Comparison of ENCODE assay signal across 7 mouse cellular contexts in genomic region chr1:109982064-109982808, GRCm38 (mm10). TPM values are rescaled to one million over a fixed set of nuclear protein-coding genes. Genes with fewer than 3 reads are reported as not detected.
A peak's percentile ranks its signal among the peaks of the same experiment; 100 is the strongest.
DNase-seq lines count a peak whose midpoint lies in the region; ATAC-seq and TF ChIP-seq lines count a peak whose summit lies in the region.

Gene Cdh7, plus strand, starts transcription at chr1:109982431.

- DNase-seq in R1 (ENCODE audit: low read depth, low spot score) = peak; percentile 60
- DNase-seq in layer of hippocampus, adult 8-10 months (ENCODE audit: low spot score in 2 of 2) = peak; percentile 29 to 31
- peak; percentile 82 for DNase-seq in midbrain, embryonic 10.5 days (ENCODE audit: low spot score)
- DNase-seq in stomach, postnatal 0 days (ENCODE audit: low spot score) = peak; percentile 13

- H3K9me3 ChIP-seq in ES-Bruce4 (replicated peaks; ENCODE audit: control insufficient read depth, insufficient read depth, low read length, poor library complexity, severe bottlenecking) = no peaks in the 10 kb centered on the region
- no peaks in the 10 kb centered on the region for H3K9me3 ChIP-seq in midbrain, embryonic 10.5 days (replicated peaks)
- no peaks in the 10 kb centered on the region for H3K9me3 ChIP-seq in stomach, postnatal 0 days (ENCODE audit: control insufficient read depth, low read length)

- WGBS in midbrain, embryonic 10.5 days = 2% methylated on average over 35 of the region's 35 CpGs
- WGBS in stomach, postnatal 0 days = under 1% methylated on average over 35 of the region's 35 CpGs

- no peaks in the 10 kb centered on the region; the same call in 1 of the 2 replicates for H3K27me3 ChIP-seq in ES-Bruce4 (ENCODE audit: control insufficient read depth, insufficient read depth, low read length, poor library complexity, severe bottlenecking)
- H3K27me3 ChIP-seq in midbrain, embryonic 10.5 days (ENCODE audit: low read depth, poor library complexity, severe bottlenecking) = peaks cover 3% of the 10 kb centered on the region; the same call in 1 of the 2 replicates
- H3K27me3 ChIP-seq in stomach, postnatal 0 days (ENCODE audit: control insufficient read depth, insufficient read depth, low read length) = no peaks in the 10 kb centered on the region

- TF ChIP-seq EP300 in ES-Bruce4 (IDR thresholded peaks at IDR 0.05; ENCODE audit: insufficient read depth, low read depth, low read length) = no peak
- no peak for TF ChIP-seq EP300 in stomach, postnatal 0 days (optimal IDR thresholded peaks at IDR 0.05)

- no peak within 1 kb of the TSS for H3K27ac ChIP-seq in ES-Bruce4 (ENCODE audit: insufficient read depth, low read length)
- H3K27ac ChIP-seq in embryonic fibroblast, embryonic 13.5 days (ENCODE audit: insufficient read depth, low read length) = no peak within 1 kb of the TSS
- H3K27ac ChIP-seq in midbrain, embryonic 10.5 days (replicated peaks) = peak within 1 kb of the TSS; percentile 86
- H3K27ac ChIP-seq in stomach, postnatal 0 days (replicated peaks) = no peak within 1 kb of the TSS

- peak within 1 kb of the TSS; percentile 50 for H3K4me3 ChIP-seq in ES-Bruce4 (ENCODE audit: low read depth, low read length)
- peak within 1 kb of the TSS; percentile 43 for H3K4me3 ChIP-seq in embryonic fibroblast, embryonic 13.5 days (ENCODE audit: insufficient read depth, low read length)
- peak within 1 kb of the TSS; percentile 74 for H3K4me3 ChIP-seq in midbrain, embryonic 10.5 days
- peak within 1 kb of the TSS; percentile 35 for H3K4me3 ChIP-seq in stomach, postnatal 0 days (ENCODE audit: low read depth, low read length)

- no peak; the same call in 1 of the 2 replicates for ATAC-seq in stomach, postnatal 0 days (ENCODE audit: low FRiP score, low TSS enrichment)
- no peak for ATAC-seq in granulocyte monocyte progenitor cell, adult 5-6 weeks (replicated peaks; ENCODE audit: poor library complexity, severe bottlenecking)

- H3K4me2 ChIP-seq in stomach, postnatal 0 days (replicated peaks; ENCODE audit: low read depth) = peak within 1 kb of the TSS; percentile 45

- TF ChIP-seq POLR2A in ES-Bruce4 (IDR thresholded peaks at IDR 0.05; ENCODE audit: insufficient read depth, low read length) = no peak
- TF ChIP-seq POLR2A in embryonic fibroblast, embryonic 13.5 days (IDR thresholded peaks at IDR 0.05; ENCODE audit: low read depth, low read length) = no peak

- no peaks in the 10 kb centered on the region for H3K4me1 ChIP-seq in ES-Bruce4 (ENCODE audit: control insufficient read depth, insufficient read depth, low read length)
- H3K4me1 ChIP-seq in embryonic fibroblast, embryonic 13.5 days (ENCODE audit: control insufficient read depth, insufficient read depth, low read length) = no peaks in the 10 kb centered on the region
- H3K4me1 ChIP-seq in midbrain, embryonic 10.5 days = peaks cover 28% of the 10 kb centered on the region
- H3K4me1 ChIP-seq in stomach, postnatal 0 days (replicated peaks; ENCODE audit: control insufficient read depth, insufficient read depth) = no peaks in the 10 kb centered on the region

- no peak for TF ChIP-seq CTCF in ES-Bruce4 (IDR thresholded peaks at IDR 0.05; ENCODE audit: low read depth, low read length)
- no peak for TF ChIP-seq CTCF in embryonic fibroblast, embryonic 13.5 days (IDR thresholded peaks at IDR 0.05; ENCODE audit: borderline replicate concordance, insufficient read depth, low read length)
- TF ChIP-seq CTCF in stomach, postnatal 0 days (IDR thresholded peaks at IDR 0.05; ENCODE audit: low read depth) = no peak

- no peak within 1 kb of the TSS for H3K9ac ChIP-seq in ES-Bruce4 (ENCODE audit: low read depth, poor library complexity, severe bottlenecking)
- no peak within 1 kb of the TSS for H3K9ac ChIP-seq in stomach, postnatal 0 days (ENCODE audit: low read length)

- no peaks in the 10 kb centered on the region for H3K36me3 ChIP-seq in ES-Bruce4 (ENCODE audit: control insufficient read depth, insufficient read depth, low read length, poor library complexity, severe bottlenecking)
- no peaks in the 10 kb centered on the region for H3K36me3 ChIP-seq in midbrain, embryonic 10.5 days
- H3K36me3 ChIP-seq in stomach, postnatal 0 days (ENCODE audit: control insufficient read depth, insufficient read depth, low read length) = no peaks in the 10 kb centered on the region

RNA-seq across cellular contexts. Expression of gene Cdh7, which starts in this region (rescaled TPM):
- not detected in 2 replicates for polyA plus RNA-seq in ES-Bruce4 (2011; ENCODE audit: insufficient read depth, insufficient read length, low read depth, missing spikeins)
- not detected in 2 replicates for polyA plus RNA-seq in embryonic fibroblast, embryonic 13.5 days (2011; ENCODE audit: insufficient read length, low read depth, missing spikeins)
- total RNA-seq in layer of hippocampus, adult 8-10 months (2022) = 10 to 100 TPM in 1 of 4 experiments, 1 to 10 TPM in 3; 6.4 to 11.1 (median 8.3) TPM
- 3.1 and 3.6 TPM in 2 replicates for polyA plus RNA-seq in midbrain, embryonic 10.5 days (2016; fragmentation: Nextera tagmentation; extraction: Ambion mirVana)
- polyA plus RNA-seq in stomach, postnatal 0 days (2015; fragmentation: Nextera tagmentation; extraction: Ambion mirVana) = 0.05 and 0.08 TPM in 2 replicates
- total RNA-seq in granulocyte monocyte progenitor cell, adult 5-6 weeks (2014; fragmentation: Nextera tagmentation) = not detected in 2 replicates
- not detected in 2 replicates for total RNA-seq in granulocyte monocyte progenitor cell, adult 5-6 weeks (2017)

Comparison
In these comparisons a context has a peak if more than half of its experiments do, and no peak if none do; other contexts are left out.
1. RNA of gene Cdh7 (total RNA-seq): 6.4 to 11.1 TPM in layer of hippocampus, adult 8-10 months; not detected in granulocyte monocyte progenitor cell, adult 5-6 weeks; every median in the first group is over 4 times any median in the second.
2. Peak in DNase-seq, H3K4me3 ChIP-seq and H3K4me2 ChIP-seq in stomach, postnatal 0 days; RNA of the gene not detected or under 1 TPM.
3. DNase-seq: peak in every context shown above with its lines; median percentile 82 in midbrain, embryonic 10.5 days; 60 in R1; 30 in layer of hippocampus, adult 8-10 months; 13 in stomach, postnatal 0 days.
4. Peak in every context shown above with its lines, with median percentiles within 50 percentile points of each other: H3K4me3 ChIP-seq.